Mouse (Mus musculus): ENCODE data around the gene C1d. TPM values are rescaled to one million over a fixed set of nuclear protein-coding genes. Genes with fewer than 3 reads are reported as not detected.
"Not testable (repeated sequence)": the region's sequence is repeated elsewhere in the genome, so short reads cannot be mapped to it uniquely, and the experiment has no call there.

C1d gene
- 16.3 and 21.3 TPM in 2 replicates for total RNA-seq (2015; ENCODE audit: low replicate concordance)
- 12.4 and 28.2 TPM in 2 replicates for total RNA-seq (2017; ENCODE audit: low replicate concordance)

DNA sequence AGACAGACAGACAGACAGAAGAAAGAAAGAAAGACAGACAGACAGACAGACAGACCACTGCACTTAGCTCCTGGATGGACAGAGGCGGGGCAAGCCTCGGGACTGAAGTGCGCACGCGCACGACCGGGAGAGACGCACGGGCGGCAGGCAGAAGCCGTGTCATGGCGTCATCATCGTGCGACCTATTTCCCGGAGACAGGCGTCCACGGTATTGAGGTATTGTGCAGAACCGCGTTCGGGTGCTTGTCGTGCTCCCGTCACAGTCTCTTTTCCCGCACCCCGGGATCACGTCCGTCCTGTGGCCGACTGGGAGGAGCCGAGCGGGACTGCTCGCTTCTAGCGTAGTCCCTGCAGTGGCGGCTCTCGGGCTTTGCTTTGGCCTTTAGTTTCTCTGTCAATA, at the start of gene C1d:
Gene C1d (plus strand): TSS at position 137 of the 400 bp plus-strand sequence.
- ATAC-seq (replicated peaks; ENCODE audit: low FRiP score, poor library complexity, severe bottlenecking) = peak; percentile 99

DNA sequence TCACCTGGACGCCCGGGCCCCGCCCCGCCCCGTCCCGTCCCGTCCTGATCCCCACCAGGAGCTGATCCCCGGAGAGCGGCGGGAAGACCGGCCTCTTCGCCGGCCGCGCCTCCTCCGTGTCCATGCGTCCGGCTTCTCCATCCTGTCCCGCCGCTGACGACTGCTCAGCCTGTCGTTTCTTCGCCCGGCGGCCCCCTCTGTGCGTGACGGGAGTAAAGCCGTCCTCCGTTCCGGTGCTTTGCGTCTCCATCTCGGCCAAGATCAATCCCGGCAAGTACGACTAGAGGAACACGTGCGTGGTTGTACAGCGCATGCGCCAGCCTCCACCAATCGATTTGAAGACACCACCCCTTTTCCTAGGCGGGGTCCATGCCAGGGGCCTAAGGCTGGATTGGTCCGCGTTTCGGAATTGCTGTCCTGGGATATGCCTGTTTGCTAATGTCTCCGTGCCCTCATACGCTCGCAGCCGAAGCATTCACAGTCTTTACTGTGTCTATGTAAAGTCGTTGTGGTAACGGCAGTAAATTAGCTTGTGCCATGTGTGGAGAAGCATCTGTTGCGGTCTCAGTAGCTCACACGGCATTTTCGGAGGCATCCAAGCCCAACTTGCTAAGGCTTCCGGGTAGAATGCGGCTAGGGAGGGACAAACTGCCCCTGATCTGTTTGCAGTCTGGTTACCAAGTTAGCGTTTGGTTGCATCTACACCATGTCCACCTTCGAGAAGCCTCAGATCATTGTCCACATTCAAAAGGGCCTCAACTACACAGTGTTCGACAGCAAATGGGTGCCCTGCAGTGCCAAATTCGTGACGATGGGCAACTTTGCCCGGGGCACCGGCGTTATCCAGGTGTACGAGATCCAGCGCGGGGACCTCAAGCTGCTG, 45.9 kb upstream of the C1d start, which contains the start of gene Pno1:
Gene Pno1 (minus strand): TSS at position 311 of the 883 bp plus-strand sequence.
- peak; percentile 96 for ATAC-seq (replicated peaks; ENCODE audit: low FRiP score, poor library complexity, severe bottlenecking)

DNA sequence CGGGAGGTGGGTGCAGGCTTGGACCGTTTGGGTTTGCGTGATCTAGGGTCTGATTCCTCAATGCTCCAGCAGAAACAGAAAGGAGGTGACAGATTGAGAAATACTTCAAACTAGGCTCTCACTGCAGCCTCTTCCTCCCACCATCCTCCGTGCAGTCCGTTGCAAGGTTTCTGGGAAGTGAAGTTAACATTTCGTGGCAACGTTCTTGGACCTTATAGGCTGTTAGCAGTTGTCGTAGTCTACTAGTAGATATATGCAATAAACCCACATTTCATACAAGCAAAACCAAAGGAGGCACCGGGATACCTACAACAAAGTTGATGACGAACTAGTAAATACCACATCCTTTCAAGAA, 45.3 kb upstream of the C1d start:
- ATAC-seq (replicated peaks; ENCODE audit: low FRiP score, poor library complexity, severe bottlenecking) = no peak

DNA sequence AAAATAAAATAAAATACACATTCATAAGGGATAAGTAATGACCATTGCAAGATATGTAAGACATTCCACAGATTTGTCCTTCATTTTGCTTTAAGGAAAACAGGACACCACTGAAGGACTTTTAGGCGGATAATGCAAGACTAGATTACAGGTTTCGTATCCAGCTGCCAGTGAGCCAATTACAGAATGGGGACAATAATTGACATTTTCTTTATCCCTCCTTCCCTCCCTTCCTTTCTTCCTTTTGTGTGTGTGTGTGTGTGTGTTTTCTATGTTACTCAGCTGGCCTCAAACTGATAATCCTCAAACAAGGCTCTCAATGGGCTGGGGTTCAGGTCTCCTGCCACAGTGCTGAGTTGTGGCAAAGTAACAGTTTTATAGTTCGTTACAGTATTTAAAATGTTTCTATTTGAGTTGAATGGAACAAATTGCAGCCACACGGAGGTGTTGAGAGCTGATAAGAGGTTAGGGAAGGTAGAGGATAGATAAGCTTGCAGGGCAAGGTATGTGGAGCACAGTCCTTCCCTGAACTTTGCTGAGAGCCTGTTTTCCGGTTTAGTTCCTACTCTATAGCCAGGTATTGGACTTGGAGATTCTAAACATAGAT, 44.4 kb upstream of the C1d start:
- ATAC-seq (replicated peaks; ENCODE audit: low FRiP score, poor library complexity, severe bottlenecking) = 0 out of 2 replicates have a peak, but pooled peaks have one; percentile 24

DNA sequence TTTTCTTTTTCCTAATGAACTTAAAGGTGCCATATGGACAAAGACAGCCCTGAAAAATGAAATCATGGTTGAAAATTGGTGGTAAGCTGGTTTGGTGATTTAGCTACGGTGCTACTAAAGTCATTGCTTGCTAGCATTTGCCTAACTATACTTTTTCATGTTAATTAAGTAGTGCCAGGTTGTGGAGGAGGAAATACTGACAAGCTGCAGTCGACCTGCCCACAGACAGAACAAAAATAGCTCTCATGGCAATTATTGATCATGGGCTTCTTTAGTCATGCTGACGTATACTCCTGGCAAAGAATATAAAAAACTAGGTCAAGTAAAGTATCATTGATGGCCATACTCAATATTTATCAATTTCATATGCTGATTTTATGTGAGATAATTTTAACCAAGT, 41.9 kb upstream of the C1d start:
- no peak for ATAC-seq (replicated peaks; ENCODE audit: low FRiP score, poor library complexity, severe bottlenecking)

DNA sequence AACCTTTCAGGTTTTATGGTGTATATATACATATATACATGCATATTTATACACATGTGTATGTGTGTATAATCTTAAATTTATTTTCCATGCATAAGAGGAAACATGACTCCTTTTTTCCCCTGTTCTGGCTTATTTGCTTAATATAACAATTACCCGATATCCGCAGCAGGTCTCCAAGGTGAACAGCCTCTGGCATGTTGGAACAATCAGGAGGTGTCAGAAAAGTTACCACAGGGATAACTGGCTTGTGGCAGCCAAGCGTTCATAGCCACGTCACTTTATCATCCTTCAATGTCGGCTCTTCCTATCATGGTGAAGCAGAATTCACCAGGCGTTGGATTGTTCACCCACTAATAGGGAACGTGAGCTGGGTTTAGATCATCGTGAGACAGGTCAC, 36.3 kb upstream of the C1d start:
- no peak for ATAC-seq (replicated peaks; ENCODE audit: low FRiP score, poor library complexity, severe bottlenecking)

DNA sequence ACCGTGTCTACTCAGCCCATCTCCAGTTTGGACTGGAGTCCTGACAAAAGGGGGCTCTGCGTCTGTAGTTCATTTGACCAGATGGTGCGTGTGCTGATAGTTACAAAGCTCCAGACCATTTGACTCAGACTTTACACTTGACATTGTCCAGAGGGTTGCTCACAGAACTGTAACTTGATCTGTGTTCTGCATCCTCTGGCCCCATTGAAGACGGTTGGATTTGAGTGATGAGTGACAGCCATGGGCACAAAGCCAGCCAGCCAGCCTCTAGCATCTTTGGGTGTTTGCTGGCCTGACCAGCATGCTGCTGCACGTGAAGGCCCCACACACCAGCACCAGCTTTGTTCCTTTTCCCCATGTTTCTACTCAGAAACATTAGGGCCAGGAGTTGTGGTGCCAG, 24.6 kb upstream of the C1d start:
- no peak for ATAC-seq (replicated peaks; ENCODE audit: low FRiP score, poor library complexity, severe bottlenecking)

DNA sequence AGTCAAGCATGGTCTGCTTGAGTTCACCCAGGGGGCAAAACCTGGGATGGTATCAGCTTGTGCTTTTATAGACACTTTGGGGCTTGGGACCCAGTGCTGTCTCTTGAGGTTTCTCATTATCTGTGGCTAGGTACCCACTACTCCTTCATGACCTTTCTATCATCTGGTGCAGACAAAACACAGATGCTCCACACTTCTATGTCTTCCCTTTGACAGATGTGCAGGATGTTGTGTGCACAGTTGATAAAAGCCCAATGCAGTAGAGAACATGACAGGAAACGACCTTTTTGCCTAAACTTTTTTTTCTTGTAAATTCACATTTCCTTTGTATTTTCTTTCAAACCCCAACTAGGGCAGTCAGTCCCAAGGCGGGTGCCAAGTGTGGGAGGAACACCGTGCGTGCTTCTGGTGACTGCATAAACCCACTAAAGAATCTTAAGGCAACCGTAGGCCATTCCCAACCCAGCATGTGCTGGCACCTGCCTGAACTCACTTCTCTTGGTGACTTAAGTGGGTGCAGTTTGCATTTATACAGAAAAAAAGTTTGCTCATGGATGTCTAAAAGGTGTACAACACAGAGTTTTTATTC, 20.8 kb upstream of the C1d start:
- ATAC-seq (replicated peaks; ENCODE audit: low FRiP score, poor library complexity, severe bottlenecking) = no peak

DNA sequence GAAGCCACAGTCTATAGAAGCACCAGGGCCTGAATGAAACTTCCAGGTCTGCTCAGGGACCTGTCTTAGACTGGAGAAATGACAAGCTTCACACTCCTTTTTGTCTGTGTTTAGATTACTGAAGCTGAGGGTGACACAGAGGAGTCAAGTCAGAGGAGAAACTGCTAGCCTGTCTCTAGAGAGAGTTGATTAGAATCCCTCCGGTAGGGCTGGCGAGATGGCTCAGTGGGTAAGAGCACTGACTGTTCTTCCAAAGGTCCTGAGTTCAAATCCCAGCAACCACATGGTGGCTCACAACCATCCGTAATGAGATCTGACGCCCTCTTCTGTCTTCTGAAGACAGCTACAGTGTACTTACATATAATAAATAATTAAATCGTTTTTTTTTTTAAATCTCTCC, 18.8 kb upstream of the C1d start:
- ATAC-seq (replicated peaks; ENCODE audit: low FRiP score, poor library complexity, severe bottlenecking) = not testable (repeated sequence)

DNA sequence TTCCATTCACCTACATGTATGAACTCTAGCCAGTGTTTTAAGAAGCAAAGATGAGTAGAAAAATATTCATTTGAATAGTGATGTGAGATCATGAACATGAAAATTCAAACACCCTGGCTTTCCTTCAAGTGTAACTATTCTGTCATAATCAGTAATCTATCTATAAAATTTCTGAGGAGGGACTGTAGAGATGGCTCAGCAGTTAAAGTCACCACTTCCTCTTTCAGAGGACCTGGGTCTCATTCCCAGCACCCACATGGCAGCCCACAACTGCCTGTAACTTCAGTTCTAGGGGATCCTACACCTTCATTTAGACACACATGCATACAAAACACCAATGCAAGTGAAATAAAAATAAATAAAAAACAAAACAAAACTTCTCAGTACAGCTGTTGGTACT, 8.7 kb upstream of the C1d start:
- ATAC-seq (replicated peaks; ENCODE audit: low FRiP score, poor library complexity, severe bottlenecking) = no peak

DNA sequence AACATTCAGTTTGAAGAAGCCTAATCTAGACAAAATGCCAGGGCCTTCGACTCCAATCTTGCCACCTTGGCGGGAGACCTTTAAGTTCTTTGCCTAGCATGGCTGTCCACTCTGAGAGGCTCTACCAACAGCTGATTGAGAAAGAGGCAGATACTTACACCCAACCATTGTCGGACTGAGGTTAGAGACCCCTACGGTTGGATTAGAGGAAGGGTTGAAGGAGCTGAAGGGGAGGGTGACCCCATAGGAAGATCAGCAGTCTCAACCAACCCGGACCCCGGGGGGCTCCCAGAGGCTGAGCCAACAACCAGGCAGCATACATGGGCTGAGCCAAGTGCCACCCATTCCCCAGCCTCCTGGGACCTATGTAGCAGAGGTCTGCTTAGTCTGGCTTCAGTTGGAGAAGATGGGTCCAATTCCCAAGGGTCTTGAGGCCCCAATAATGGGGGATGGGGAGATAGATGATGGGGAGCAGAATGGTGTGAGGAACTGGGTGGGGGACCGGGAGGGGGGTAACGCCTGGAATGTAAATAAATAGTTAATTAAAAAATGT, 490 bp upstream of the C1d start:
- ATAC-seq (replicated peaks; ENCODE audit: low FRiP score, poor library complexity, severe bottlenecking) = no peak

DNA sequence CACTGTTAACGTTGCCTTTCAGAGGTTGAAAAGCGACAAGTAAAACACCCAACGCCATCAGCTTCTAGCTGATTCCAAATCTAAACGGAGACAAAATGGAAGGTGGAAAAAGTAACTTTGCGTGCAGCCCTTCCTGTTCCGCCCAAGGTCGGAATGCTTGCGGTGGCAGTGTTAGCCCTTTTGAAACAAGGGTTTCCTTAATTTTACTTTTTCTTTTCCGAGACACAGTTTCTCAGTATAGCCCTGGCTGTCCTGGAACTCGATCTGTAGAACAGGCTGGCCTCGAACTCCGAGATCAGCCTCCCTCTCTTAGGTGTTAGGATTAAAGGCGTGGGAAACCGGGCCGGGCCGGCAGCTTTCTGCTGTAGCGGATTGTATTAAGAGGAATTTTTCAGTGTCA, 482 bp downstream of the C1d start:
- ATAC-seq (replicated peaks; ENCODE audit: low FRiP score, poor library complexity, severe bottlenecking) = peak; percentile 62

DNA sequence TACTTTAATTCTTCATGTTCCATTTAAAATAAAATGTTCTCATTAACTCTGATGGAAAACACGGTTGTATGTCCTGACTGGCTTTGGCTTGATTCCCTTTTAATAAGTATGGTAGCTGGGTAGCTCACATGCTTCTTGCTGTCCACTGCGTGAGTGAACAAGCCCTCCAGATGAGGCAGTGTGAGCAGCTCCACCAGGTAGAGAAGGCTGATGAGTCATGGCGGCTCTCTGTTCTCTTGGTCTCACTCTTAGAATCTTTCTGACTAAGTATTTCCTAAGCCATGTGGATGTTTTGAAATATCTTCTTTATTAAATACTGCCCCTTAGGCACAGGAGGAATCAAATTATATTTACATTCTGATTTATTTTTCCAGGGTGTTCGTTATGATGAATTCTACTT, 9.8 kb downstream of the C1d start:
- no peak for ATAC-seq (replicated peaks; ENCODE audit: low FRiP score, poor library complexity, severe bottlenecking)

DNA sequence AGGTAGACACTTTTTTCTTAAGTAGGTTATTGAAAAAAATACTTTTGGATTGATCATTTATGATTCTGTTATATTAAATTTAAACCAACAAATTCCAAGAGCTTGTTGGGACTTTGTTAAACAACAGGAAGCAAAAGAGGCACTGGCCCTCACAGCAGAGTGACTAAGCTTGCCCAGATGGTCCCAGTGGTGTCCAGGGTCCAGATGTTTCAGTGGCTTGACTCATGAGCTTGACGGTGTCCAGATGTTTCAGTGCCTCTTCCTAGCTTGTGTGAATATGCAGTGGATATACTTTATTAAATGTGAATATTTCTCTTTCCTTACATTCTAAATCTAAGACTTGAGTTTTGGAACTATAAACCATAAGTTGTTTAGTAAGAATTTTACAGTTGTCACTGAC, 11.4 kb downstream of the C1d start:
- no peak for ATAC-seq (replicated peaks; ENCODE audit: low FRiP score, poor library complexity, severe bottlenecking)

DNA sequence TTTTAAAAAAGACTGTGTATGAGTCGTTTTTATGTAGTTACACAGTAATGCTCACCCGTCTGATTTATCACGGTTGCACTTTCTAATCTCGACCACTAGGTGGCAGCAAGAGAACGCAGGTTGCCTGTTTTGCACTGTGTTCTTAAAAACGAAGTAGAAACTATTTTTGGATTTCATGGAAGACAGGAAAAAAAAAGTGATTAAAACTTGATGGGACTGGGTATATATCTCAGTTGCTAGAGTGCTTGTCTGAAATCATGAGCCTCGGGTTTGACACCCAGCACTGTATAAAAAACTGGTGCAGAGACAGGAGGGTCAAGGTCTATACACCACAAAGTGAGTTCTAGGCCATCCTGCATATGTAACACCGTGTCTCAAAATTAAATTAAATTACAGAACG, 22.6 kb downstream of the C1d start:
- peak; percentile 88 for ATAC-seq (replicated peaks; ENCODE audit: low FRiP score, poor library complexity, severe bottlenecking)

DNA sequence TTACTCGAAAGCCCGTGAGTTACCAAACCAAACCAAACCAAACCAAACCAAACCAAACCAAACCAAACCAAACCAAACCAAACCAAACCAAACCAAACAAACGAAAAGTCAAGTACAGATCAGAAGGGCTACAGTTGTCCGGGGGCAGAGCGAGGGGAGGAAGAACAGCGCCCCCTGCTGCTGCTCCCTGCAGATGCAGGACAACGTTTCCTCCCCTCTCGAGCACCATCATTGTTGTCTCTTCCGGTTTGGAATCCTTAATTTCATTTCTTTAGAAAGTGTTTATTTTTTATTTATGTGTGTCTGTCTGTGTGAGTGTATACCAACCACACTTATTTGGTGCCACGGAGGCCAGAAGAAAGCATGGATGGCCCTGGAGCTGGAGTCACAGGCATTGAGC, 26.7 kb downstream of the C1d start:
- ATAC-seq (replicated peaks; ENCODE audit: low FRiP score, poor library complexity, severe bottlenecking) = peak; percentile 77; the same call in 1 of the 2 replicates

DNA sequence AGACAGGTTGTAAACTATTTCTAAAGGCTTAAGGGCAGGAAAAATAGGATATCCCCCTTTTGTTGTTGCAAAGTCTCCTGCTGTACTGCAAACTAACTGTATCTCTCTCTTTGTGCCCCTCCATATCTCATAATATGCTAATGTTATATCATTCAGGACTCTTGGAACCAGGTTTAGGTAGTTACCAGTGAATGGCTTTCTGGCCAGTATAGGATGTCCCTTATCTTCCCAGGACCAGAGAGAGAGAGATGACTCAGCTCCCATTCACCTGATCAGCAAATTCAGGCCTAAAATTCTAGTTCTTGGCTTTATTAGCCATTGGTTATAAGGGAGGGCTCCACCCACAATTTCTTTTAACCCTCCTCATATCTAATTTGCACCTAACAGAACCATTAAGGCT, 31.5 kb downstream of the C1d start:
- ATAC-seq (replicated peaks; ENCODE audit: low FRiP score, poor library complexity, severe bottlenecking) = no peak

DNA sequence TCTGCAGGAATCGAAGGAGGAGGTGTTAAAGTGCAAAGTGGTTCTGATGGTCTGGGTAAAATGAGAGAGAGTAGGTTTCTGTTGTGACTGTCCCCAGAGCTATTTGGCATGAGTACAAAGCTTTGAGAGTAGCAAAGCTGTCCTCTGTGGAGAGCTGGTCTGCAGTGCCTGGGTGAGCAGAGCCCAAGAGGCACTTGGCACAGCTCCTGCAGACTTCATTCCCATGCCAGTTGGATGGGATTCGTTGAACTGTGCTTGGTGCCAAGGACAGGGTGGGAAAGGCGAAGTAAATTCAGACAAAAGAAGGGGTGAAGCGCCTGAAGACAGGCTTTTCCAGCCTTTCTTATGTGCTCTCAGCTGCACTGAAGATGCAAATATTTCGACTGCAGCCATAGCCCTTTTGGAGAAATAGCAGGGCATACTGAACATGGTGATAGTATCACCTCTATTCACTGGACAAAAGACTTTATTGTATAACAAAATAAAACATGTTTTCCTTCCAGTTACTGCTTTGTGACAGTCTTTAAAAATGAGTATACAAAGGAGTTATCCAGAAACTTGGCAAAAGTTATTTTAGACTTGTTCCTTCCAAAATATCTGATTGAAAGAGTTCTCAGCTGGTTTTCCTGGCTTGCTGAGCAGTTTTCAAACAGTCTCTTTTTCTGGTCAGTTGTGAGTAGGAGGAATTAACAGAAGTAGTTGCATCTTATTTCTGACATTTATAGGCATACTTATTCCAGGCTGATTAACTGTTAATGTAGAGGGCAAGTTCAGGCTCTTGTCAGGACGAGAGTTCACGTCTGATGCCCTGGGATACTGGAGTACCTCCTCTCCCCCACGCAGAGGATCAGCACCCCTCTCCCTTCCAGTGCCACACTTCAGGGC, 48.9 kb downstream of the C1d start:
- no peak for ATAC-seq (replicated peaks; ENCODE audit: low FRiP score, poor library complexity, severe bottlenecking)

DNA sequence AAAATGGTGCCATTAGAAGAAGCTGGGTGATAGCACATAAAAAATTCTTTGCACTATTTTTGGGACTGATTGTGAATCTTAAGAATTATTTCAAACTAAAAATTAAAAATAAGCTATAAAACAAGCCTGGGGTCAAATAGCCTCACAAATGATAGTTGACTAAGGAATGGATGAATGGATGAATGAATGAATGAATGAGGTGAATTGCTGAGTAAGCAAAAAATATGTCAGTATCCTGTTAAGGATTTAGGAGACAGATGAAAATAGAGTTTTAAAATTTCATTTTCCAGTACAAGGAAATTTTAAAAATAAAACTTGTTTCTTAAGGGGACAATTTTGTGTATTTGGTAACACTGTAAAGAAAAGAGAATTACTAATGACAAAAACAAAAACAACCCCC, 50.1 kb downstream of the C1d start:
- ATAC-seq (replicated peaks; ENCODE audit: low FRiP score, poor library complexity, severe bottlenecking) = no peak

Measured in erythroblast, adult 5-6 weeks (primary cell).